Mouse (Mus musculus): ENCODE results near the gene Anks6. TPM values are rescaled to one million over a fixed set of nuclear protein-coding genes. Genes with fewer than 3 reads are reported as not detected.

Anks6 gene
- polyA plus RNA-seq, 1 experiment from 2014 or later: 4.9 TPM

- WGBS: 75% methylated on average over 8 of the region's 8 CpGs
- Histone ChIP-seq H3K9ac (replicated peaks) (no peak overlapping the region), H3K4me2 (replicated peaks) (no peak overlapping the region), H3K9me3 (no peaks in the 10 kb centered on the region), H3K4me3 (no peak overlapping the region), H3K36me3 (no peaks in the 10 kb centered on the region), H3K27me3 (no peaks in the 10 kb centered on the region), H3K27ac (replicated peaks) (no peak overlapping the region), H3K4me1 (no peaks in the 10 kb centered on the region)
- no peak for ATAC-seq (replicated peaks)
These were observed 56.4 kb downstream of the Anks6 start for GRCm38 (mm10) chr4:47000626-47001395.

- ATAC-seq (replicated peaks): no peak
- no peak overlapping the region for H3K4me3 ChIP-seq
- peaks cover 13% of the 10 kb centered on the region; the same call in 1 of the 2 replicates for H3K27me3 ChIP-seq
- H3K4me2 ChIP-seq (replicated peaks): no peak overlapping the region
- H3K4me1 ChIP-seq: no peaks in the 10 kb centered on the region
- H3K36me3 ChIP-seq: no peaks in the 10 kb centered on the region
- H3K9me3 ChIP-seq: no peaks in the 10 kb centered on the region
- no peak overlapping the region for H3K9ac ChIP-seq (replicated peaks)
- no peak overlapping the region for H3K27ac ChIP-seq (replicated peaks)
- WGBS: 88% methylated on average over 2 of the region's 2 CpGs
These were observed 59.3 kb downstream of the Anks6 start for GRCm38 (mm10) chr4:46997969-46998368.

GRCm38 (mm10) chr4:46992827-46993473, 64.3 kb downstream of the Anks6 start:
- Histone ChIP-seq H3K27ac (replicated peaks) (no peak overlapping the region), H3K4me3 (no peak overlapping the region), H3K4me2 (replicated peaks) (no peak overlapping the region), H3K9ac (replicated peaks) (no peak overlapping the region), H3K4me1 (peaks cover 37% of the 10 kb centered on the region), H3K27me3 (peaks cover 39% of the 10 kb centered on the region), H3K36me3 (no peaks in the 10 kb centered on the region), H3K9me3 (no peaks in the 10 kb centered on the region)
- WGBS: 6% methylated on average over 8 of the region's 8 CpGs
- no peak for ATAC-seq (replicated peaks)

GRCm38 (mm10) chr4:46991959-46992316, 65.3 kb downstream of the Anks6 start:
- Histone ChIP-seq H3K27ac (replicated peaks) (peak overlapping the region; percentile 86), H3K36me3 (no peaks in the 10 kb centered on the region), H3K27me3 (peaks cover 39% of the 10 kb centered on the region), H3K4me3 (peak overlapping the region; percentile 67), H3K9ac (replicated peaks) (peak overlapping the region; percentile 73), H3K4me2 (replicated peaks) (peak overlapping the region; percentile 88), H3K4me1 (peaks cover 37% of the 10 kb centered on the region), H3K9me3 (no peaks in the 10 kb centered on the region)
- ATAC-seq (replicated peaks): no peak; the same call in 1 of the 2 replicates
- WGBS: under 1% methylated on average over 31 of the region's 31 CpGs

GRCm38 (mm10) chr4:46991016-46991958, 65.9 kb downstream of the Anks6 start, which contains the start of gene Gabbr2:
TSS of gene Gabbr2 (minus strand) at chr4:46991873.
- Histone ChIP-seq H3K27ac (replicated peaks) (peak within 1 kb of the TSS; percentile 86), H3K4me3 (peak within 1 kb of the TSS; percentile 67), H3K9me3 (no peaks in the 10 kb centered on the region), H3K4me2 (replicated peaks) (peak within 1 kb of the TSS; percentile 88), H3K4me1 (peaks cover 37% of the 10 kb centered on the region), H3K27me3 (peaks cover 39% of the 10 kb centered on the region), H3K36me3 (no peaks in the 10 kb centered on the region), H3K9ac (replicated peaks) (peak within 1 kb of the TSS; percentile 73)
- peak; percentile 78 for ATAC-seq (replicated peaks)
- WGBS: under 1% methylated on average over 101 of the region's 134 CpGs

- Histone ChIP-seq H3K9me3 (no peaks in the 10 kb centered on the region), H3K27ac (replicated peaks) (no peak overlapping the region; the same call in 1 of the 2 replicates), H3K9ac (replicated peaks) (peak overlapping the region; percentile 73), H3K27me3 (peaks cover 39% of the 10 kb centered on the region), H3K4me1 (peaks cover 37% of the 10 kb centered on the region), H3K4me3 (peak overlapping the region; percentile 67), H3K36me3 (no peaks in the 10 kb centered on the region), H3K4me2 (replicated peaks) (peak overlapping the region; percentile 88)
- 3% methylated on average over 29 of the region's 29 CpGs for WGBS
- peak; percentile 33 for ATAC-seq (replicated peaks)
These were observed 66.8 kb downstream of the Anks6 start for GRCm38 (mm10) chr4:46990281-46991015.

GRCm38 (mm10) chr4:46989842-46990241, 67.4 kb downstream of the Anks6 start:
- peak; percentile 65 for ATAC-seq (replicated peaks)
- Histone ChIP-seq H3K27ac (replicated peaks) (0 out of 2 replicates have a peak overlapping the region, but pooled peaks have one; percentile 35), H3K9ac (replicated peaks) (peak overlapping the region; percentile 73), H3K4me2 (replicated peaks) (peak overlapping the region; percentile 88), H3K27me3 (peaks cover 36% of the 10 kb centered on the region), H3K4me1 (peaks cover 37% of the 10 kb centered on the region), H3K36me3 (no peaks in the 10 kb centered on the region), H3K9me3 (no peaks in the 10 kb centered on the region), H3K4me3 (peak overlapping the region; percentile 67)
- 1% methylated on average over 17 of the region's 17 CpGs for WGBS

GRCm38 (mm10) chr4:46988824-46989223, 68.4 kb downstream of the Anks6 start:
- no peaks in the 10 kb centered on the region for H3K9me3 ChIP-seq
- no peak for ATAC-seq (replicated peaks)
- no peak overlapping the region for H3K4me3 ChIP-seq
- peak overlapping the region; percentile 88; the same call in 1 of the 2 replicates for H3K4me2 ChIP-seq (replicated peaks)
- no peaks in the 10 kb centered on the region for H3K36me3 ChIP-seq
- H3K4me1 ChIP-seq: peaks cover 37% of the 10 kb centered on the region
- 58% methylated on average over 4 of the region's 4 CpGs for WGBS
- H3K9ac ChIP-seq (replicated peaks): no peak overlapping the region
- H3K27me3 ChIP-seq: peaks cover 34% of the 10 kb centered on the region
- H3K27ac ChIP-seq (replicated peaks): no peak overlapping the region

- 45% methylated on average over 3 of the region's 3 CpGs for WGBS
- Histone ChIP-seq H3K36me3 (no peaks in the 10 kb centered on the region), H3K9me3 (no peaks in the 10 kb centered on the region), H3K27me3 (peaks cover 29% of the 10 kb centered on the region), H3K27ac (replicated peaks) (no peak overlapping the region), H3K4me2 (replicated peaks) (no peak overlapping the region), H3K4me3 (no peak overlapping the region), H3K9ac (replicated peaks) (no peak overlapping the region), H3K4me1 (peaks cover 37% of the 10 kb centered on the region)
- ATAC-seq (replicated peaks): no peak
These were observed 69.0 kb downstream of the Anks6 start for GRCm38 (mm10) chr4:46988257-46988656.

GRCm38 (mm10) chr4:46987809-46988208, 69.4 kb downstream of the Anks6 start:
- Histone ChIP-seq H3K9me3 (no peaks in the 10 kb centered on the region), H3K36me3 (no peaks in the 10 kb centered on the region), H3K4me1 (peaks cover 37% of the 10 kb centered on the region), H3K4me3 (no peak overlapping the region), H3K9ac (replicated peaks) (no peak overlapping the region), H3K4me2 (replicated peaks) (no peak overlapping the region), H3K27ac (replicated peaks) (no peak overlapping the region), H3K27me3 (peaks cover 24% of the 10 kb centered on the region)
- WGBS: 89% methylated on average over 6 of the region's 6 CpGs
- no peak for ATAC-seq (replicated peaks)

GRCm38 (mm10) chr4:46986054-46986453, 71.2 kb downstream of the Anks6 start:
- peaks cover 8% of the 10 kb centered on the region for H3K27me3 ChIP-seq
- H3K9ac ChIP-seq (replicated peaks): no peak overlapping the region
- peaks cover 30% of the 10 kb centered on the region for H3K4me1 ChIP-seq
- ATAC-seq (replicated peaks): no peak
- H3K27ac ChIP-seq (replicated peaks): no peak overlapping the region
- no peak overlapping the region for H3K4me2 ChIP-seq (replicated peaks)
- no peaks in the 10 kb centered on the region for H3K9me3 ChIP-seq
- H3K4me3 ChIP-seq: no peak overlapping the region
- no peaks in the 10 kb centered on the region for H3K36me3 ChIP-seq

Measured in forebrain, embryonic 15.5 days (tissue).